Mouse (Mus musculus) CD4-positive, CD25-positive, alpha-beta regulatory T cell, adult 2 months (primary cell): ENCODE measurements around the gene Ninl.

Source experiments
- DNase-seq: peaks from one replicate; pipeline ENCODE4 v3.0.0-alpha.2; 2012; ENCODE audit warnings: low read depth, low spot score

The Ninl gene

DNA sequence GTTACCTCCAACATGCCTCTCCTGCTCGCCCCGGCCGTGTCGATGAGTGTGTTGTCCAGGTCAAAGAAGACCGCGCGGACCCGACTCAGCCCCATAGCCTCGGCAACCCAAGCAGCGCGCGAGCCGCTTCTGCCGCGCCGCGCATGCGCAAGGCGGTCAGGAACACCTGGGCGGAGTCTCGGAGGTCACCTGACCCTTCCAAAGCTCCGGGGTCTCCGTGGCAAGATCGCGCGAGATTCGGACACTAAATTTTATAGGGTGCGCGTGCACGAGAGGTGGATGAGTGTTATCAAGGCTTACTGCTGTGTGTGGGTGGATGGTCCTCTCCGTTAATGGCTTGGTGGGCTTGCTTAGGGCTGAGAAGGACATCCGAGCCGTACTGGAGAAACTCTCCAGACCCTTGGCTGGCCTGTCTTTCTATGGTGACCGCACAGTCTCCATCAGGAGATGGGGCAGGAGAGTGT is at the start of gene Ninl, which contains the start of gene Nanp:
Ninl (minus strand) TSS at position 151 of the 464 bp plus-strand sequence.
Nanp (minus strand) TSS at position 167 of the 464 bp plus-strand sequence.
- peak; percentile 95 for DNase-seq

DNA sequence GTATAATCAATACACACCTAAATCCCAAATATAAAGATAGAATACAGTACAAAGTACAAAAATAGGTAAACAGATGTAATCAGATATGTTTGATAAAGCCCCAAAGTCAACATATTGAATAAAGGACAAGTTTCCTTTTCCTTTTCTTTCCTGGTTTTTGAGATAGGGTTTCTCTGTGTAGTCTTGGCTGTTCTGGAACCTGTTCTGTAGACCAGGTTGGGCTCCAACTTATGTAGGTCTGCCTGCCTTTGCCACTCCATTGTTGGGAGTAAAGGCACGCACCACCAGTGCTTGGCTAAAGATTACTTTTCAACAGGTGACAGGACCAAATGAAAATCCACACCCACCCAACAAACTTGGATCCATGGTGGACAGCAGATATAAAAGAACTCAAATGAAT is 17.5 kb upstream of the Ninl start:
- no peak for DNase-seq

DNA sequence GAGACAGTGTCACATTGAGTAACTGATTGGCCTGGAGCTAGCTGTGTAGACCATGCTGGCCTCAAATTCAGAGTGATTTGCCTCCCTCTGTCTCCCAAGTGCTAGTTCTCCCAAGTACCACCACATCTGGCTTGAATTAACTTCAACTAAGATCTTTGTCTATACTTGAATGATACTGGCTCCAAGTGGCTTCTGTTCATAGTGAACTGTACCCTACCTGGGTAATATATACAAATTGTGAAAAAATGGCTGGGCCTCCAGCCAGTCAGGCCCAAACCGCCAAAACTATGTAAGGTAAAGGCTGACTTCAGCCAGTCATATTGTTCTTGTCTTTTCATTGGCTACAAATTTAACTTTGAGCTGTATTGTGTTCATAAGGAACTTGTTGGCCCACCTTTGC is 1.2 kb upstream of the Ninl start:
- DNase-seq = no peak

DNA sequence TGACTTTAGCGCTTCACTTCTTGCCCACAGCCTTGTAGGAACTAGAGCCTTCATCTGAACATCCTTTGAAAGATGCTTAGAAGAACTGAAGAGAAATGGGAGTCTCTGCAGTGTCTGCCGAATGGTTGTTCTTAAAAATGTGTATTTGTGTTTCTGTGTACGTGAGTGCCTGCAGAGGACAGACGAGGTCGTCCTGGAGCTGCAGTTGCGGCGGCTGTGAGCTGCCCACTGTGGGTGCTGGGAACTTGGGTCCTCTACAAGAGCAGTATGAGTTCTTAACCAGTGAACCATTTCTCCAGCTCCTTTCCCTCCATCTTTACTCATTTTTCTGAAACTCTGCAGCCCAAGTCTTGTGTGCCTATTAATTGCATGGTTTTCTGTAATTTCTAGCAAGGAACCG is 544 bp upstream of the Ninl start:
- DNase-seq = no peak

DNA sequence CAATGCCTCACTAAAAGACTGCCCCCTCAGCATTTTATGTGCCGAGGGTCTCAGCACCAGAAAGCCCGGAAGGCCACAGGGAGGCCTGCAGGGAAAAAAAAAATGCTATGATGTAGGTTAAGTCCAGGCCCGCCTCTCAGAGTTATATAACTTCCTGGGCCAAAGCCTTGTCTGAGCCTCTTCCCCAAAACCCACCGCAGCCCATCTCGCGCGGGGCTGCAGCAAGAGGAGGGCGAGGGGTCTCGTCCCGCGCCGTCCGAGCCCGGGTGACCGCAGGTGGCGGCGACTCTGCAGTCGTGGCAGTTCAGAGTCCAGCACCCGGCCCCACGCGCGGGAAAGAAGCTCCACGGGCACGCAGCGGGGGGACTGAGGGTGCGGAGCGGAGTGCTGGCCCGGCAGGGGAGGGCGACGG is 365 bp downstream of the Ninl start:
- DNase-seq = no peak

DNA sequence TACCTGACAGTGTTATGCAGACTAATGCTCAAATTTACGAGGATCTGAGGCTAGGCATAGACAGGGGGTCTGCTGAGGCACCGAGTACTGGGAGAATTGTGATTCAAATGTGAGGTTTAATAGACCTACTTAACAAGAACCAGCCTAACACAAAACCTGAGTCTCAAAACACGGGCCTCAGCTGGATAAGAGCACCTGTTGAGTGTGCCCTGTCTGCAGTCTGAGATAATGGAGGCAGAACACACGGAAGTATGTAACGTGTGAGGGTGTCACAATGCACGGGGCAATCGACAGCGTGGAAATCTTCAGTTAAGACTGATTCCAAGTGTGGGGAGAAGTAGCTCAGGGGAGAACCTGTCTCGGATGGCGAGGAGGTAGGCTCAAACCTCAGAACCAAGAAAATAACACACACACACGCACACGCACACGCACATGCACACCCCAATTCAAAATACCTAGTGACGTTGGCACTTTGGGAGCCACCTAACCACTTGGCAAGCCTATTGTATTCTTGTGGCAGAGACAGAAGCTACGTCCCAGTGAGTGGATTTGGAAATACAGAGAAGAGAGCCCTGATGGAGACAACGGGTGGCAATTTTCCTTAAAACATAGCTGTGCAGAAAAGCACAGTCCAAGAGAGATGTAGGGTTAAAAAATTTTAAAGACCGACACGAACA is 1.2 kb downstream of the Ninl start:
- peak; percentile 33 for DNase-seq

DNA sequence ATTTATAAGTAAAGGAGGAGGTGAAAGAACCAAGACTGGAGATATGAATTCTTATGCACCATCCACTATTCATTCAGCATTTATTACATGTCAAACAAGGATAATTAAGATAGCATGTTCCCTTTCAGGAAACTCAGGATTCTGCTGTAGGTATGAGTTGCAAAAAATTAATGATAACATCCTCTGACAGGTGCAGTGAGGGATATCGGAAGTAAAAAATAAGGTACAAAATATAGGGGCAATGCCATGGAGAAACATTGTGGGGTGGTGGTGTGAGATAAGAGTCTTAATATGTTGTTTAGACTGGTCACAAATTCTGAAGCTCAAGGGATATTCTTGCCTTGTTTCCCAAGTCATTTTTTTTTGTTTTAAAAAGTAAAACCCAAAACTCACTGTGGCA is 1.9 kb downstream of the Ninl start:
- DNase-seq = no peak

DNA sequence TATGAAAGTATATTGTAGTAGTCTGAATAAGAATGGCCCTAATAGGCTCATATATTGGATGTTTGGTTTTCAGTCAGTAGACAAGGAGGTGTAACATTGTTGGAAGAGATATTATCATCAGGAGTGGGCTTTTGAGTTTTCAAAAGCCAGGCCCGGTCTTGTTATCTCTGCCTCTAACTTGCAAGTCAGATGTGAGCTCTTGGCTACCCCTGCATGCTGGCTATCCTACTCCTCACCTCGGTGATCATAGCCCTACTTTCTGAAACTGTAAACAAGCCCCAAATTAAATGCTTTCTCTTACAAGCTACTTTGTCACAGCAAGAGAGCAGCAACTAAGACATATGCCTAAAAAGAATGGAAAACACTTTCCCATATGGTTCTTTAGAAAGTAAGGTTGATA is 2.5 kb downstream of the Ninl start:
- DNase-seq = no peak

DNA sequence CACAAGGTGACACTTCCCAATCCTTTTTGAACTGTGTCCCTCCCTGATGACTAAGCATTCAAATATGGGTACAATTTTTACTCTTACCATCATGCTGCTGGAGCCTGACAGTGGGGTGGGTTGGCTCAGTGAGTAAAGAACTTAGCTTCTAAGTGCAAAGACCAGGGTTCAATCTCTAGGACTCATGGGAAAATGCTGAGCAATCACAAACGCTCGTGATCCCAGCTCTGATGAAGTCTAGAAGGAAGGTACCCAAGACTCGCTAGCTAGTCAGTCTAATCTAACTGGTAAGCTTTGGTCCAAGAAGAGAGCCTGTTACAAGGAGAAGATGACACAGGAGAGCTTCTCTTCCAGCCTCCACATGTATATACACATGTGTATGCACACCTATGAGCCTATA is 4.7 kb downstream of the Ninl start:
- no peak for DNase-seq

DNA sequence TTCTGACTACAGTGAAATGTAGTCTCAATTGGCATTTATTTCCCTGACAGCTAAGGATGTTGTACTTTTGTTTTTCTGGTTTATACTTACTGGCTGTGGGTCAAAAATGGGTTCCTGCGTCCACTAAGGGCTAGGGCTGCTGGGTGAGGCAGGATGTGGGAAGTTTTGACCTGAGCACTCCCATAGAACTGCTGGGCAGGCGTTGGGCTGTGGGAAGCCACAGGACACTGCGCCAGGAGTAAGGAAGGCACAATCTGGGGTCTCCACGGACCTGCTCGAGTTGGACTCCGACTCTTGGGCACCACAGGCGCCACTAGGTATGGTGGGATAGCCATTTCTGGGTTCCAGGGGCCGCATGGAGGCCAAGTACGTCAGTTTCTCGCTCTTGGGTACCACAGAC is 18.0 kb downstream of the Ninl start:
- DNase-seq = no peak

DNA sequence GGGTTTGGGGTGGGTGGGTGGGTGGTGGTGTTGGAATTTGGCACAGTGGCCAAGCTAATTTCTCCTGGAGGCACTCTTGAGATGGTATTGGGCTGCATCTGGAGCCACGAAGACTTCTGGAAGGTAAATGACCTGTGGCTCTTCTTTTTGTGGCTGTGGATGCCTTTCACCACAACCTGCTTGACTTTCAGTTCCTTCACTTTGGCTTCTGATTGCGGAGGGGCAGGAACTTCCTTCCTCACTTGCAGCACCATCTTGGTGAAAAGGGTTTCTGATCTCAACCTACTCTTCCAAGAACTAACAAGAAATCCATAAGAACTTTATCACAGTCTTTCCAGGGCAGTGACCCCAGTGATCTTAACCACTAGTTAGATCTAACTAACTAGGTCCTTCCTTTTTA is 23.9 kb downstream of the Ninl start:
- DNase-seq = no peak

DNA sequence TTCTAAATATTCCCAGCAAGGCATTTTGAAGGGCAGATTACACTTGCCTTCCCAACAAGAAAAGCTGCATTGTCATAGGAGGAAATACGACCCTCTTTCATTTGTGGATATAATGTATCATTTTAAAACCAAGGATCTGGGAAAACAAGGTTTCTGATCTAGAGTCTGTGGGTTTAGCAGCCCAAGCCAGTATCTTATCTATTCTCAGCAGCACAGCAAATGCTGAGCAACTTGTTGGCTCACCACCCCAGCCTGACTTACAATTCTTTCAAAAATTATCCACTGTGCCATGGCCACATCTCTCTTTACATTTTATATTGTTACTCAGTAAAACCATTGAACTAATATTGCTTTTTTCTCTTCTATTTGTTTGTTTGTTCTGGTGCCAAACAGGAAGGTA is 27.9 kb downstream of the Ninl start:
- DNase-seq = no peak

DNA sequence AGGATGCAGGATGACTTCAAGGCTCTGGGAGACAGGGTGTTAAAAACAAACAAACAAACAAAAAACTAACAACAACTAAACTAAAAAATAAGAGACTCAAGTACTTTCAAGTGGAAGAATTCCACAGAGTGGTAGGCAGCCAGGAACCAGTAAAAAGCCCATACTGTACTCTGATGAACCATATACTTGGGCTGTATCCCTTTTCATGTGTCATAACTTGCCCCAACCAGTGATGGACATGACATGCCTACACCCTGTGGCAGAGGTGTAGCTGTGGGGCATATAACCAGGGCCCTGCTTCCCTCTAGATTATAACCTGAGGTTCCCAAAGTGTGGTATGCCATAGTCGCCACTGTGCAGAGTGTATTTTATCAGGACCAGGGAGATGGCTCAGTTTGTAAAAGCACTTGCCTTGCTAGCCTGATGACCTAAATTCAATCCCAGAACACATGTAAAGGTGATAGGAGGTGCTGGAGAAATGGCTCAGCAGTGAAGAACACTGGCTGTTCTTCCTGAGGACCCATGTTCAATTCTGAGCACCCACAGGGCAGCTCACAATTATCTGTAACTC is 29.6 kb downstream of the Ninl start:
- no peak for DNase-seq

DNA sequence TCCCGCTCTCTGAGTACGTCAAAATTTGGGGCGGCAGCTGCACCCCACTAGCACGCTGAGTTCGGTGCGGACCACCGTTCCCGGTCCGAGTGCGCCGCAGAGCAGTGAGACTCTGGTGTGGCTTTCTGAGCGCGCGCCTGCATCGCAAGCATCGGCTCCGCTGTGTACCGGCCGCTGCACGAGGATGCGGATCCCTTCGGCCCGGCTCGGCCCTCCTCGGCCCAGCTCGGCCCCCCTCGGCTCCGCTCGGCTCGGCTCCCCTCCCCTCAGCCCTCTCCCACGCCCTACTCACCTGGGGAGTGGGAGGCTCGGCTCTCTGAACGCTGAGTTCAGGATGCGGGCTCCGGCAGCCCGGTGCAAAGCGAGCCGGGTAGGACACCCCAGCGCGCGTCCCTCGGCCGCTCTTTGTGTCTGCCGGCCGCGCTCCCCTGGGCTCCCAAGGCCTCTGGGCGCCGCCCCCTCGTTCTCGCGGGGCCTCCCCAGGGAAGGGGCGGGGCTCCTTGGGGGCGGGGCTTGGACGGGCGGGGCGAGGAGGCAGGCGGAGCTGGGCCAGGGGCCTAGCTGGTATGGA is 30.2 kb downstream of the Ninl start:
- peak; percentile 51 for DNase-seq

DNA sequence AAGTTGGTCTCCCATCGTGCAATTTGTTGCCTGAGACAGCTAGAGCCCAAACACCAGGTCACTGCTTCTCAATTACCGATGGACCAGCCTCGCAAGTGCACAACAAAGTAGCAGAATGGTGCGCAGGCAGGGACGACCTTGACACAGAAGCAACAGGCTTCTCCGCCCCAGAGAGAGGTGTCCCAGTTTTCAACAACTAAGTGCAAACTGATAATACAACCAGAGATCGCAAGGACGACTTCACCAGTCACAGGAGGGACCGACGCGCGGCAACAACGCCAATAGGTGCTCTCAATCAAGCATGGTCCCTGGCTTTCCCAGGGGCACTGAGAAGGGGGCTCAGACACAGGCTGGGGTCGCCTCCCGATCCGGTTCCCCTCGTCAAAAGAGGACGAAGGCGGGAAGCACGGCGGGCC is 30.7 kb downstream of the Ninl start:
- DNase-seq = peak; percentile 7

DNA sequence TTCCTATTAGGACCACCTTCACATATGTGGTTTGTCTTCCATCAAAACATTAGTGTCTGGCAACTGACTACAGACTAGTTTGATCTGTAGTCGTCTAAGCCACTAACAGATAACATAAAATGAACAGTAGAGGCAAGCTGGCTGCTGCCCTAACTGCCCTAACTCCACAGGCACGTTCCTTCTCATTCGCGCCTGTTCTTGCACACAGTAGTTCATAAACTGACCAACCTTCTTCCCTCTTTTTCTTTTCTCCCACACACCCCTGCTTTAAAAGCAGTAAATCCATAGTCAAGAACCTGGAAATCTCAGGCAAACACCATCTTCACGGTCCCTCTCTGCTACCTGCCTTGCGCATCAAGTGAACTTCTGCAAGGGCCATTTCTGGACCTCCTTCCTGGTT is 31.2 kb downstream of the Ninl start:
- DNase-seq = no peak

DNA sequence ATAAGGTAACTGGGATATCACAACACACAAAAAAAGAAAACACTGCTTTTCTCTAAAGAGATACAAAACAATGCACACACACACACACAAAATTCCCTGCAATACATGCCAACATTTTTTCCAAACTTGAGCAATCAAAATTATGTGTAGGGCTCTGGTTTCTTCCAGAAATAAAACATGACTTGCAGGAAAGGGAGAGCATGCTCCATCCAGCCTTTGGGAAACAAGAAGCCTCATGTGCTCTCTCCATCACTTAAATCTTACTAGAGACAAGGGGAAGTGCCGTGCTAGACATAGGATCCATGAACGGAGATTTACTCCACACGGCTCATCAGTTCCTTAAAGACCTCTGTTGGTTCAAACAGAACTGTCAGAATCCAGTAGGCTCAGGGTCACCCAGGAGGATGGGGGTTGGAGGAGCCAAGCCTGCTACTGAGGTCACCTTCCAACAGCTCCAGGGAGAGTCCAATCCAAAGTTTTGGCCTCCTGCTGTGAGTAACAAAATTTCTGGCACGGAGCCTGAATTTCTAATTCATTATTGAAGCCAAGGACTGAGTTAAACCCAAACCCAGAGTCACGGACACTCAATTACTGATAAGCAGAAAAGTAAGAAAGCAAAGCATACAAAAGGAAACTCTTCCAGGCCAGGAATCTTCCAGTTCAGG is 32.8 kb downstream of the Ninl start:
- DNase-seq = no peak

DNA sequence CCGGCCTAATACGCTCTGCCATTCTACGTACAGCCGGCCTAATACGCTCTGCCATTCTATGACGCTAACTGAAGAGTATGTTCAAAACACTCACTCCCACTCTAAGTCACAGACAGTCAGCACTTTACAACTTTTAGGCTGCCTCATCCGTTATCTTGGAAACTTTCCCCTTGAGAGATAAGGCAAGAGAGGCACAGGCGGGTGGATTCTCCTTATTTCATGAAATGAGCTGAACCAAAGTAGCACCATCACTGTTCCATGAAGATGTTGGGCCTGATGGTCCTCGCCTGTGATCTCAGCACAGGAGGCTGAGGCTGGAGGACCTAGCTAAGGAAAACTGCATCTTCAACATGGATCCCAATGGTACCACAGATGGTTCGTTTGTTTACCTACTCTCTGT is 34.8 kb downstream of the Ninl start:
- no peak for DNase-seq

DNA sequence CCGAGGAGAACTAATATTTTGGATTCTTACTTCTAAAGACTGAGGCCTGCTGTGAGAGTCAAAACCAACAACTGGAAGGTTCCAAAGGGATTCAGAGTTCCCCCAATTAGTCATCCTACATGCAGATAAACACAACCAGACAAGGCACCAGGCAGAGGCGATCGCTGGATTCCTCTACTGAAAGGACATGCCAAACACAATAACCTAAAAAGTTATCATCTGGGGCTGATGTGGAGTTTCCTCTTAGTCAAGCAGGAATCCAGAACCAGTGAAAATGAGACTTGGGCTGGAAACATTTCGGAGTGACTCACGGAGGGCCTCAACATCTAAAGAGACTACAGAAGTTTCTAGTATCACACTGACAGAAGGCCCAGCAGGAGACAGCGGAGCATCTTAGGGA is 35.4 kb downstream of the Ninl start:
- no peak for DNase-seq

DNA sequence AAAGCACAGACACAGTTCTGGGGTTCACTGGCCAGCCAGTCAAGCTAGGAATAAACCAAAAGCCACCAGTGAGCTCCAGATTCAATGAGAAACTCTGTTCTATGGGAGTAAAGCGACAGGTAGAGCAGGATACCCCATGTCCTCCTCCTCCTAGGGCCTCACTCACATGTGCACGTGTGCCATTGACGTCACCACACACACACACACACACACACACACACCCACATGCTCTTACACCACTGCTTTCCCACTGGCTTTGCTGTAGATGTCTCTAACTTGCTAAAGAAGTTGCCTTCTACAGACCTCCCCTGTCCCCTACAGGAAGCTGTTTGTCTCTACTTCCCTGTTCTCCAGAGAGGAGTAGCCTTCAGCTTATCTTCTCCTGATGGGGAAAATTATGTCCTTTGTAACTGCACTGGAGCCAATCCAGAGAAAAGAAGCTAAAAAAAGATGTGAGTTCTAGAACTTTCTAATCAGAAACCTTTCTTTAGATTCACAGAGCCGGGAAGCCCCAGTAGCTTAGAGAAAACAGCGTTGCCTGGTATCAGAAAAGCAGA is 37.5 kb downstream of the Ninl start:
- peak; percentile 6 for DNase-seq

DNA sequence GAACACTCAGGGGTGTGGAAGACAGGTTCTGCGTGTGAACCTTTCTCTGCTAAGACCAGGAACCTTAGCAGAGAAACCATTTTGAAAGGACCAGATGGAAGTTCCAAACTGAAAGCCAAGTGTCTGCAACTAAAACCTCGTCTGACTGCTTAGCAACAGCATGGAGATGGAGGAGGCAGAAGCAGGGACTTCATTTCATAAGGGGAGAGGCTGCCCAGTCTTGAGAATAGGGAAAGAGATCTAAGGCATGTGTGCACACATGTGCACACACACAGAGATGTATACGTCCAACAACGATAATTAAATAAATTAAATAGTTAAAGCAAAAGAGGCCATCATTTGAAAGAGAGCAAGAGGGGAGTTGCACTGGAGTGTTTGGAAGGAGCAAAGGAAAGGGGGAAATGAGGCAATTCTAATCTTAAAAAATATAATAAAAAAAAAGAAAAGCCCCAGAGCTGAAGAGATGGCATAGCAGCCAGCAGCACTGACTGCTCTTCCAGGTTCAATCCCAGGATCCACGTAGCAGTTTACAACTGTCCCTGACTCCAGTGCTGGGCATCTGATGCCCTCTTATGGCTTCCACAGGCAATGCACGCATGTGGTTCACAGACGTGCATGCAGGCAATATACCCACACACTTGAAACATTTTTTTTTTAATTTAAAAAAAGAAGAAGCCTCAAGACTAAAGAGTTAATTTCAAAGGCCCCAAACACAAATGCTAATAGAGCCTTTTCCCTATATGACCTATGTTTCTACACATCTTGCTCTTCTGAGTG is 38.6 kb downstream of the Ninl start:
- DNase-seq = peak; percentile 58

DNA sequence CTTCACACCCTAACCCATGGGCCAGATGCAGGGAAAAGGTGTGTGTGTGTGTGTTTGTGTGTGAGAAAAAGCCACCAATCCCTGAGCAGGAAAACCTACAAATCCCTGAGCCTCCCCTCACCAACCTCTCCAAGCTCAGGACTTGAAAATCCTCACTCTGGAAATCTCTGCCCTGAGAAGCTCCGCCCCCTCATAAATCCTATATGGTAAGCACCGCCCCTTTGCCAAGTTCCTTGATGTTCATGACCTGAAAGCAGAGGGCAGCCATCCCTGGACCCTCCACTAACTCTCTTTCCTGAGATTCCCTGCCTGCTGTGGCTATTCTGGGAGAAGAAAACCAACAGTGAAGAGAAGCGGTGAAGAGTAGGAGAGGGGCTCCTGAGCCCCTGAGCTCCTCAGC is 40.2 kb downstream of the Ninl start:
- no peak for DNase-seq
